Mouse (Mus musculus) ES-E14 (cell line): Measurements from ENCODE around the gene Gm10230. TPM values are rescaled to one million over a fixed set of nuclear protein-coding genes. Genes with fewer than 3 reads are reported as not detected.
"Not testable (repeated sequence)": the region's sequence is repeated elsewhere in the genome, so short reads cannot be mapped to it uniquely, and the experiment has no call there.

Source experiments
- DNase-seq: peaks from one replicate; pipeline ENCODE4 v3.0.0-alpha.2; 2013; ENCODE audit warnings: low read depth, low spot score
- H3K27ac ChIP-seq: 2 replicates; pipeline ENCODE4 v1.5.1; 2012; ENCODE audit warnings: low read depth, mild to moderate bottlenecking, low read length, moderate library complexity, mixed read lengths; ENCODE audit not compliant: poor library complexity, insufficient read depth, severe bottlenecking
- H3K36me3 ChIP-seq: 2 replicates; pipeline ENCODE4 v1.6.1; 2012; ENCODE audit warnings: mild to moderate bottlenecking, low read length, moderate library complexity, mixed read lengths; ENCODE audit not compliant: control insufficient read depth, poor library complexity, insufficient read depth, severe bottlenecking
- H3K4me1 ChIP-seq, 2 experiments: fragments of 150-350 bp in 1 of 2; sonication (generic) in 1 of 2; 2 replicates each; pipeline ENCODE4 v1.6.1; 2012; ENCODE audit warnings: low read length in 2 of 2, mild to moderate bottlenecking in 1 of 2, mixed read lengths in 1 of 2; ENCODE audit not compliant: control insufficient read depth in 2 of 2, insufficient read depth in 2 of 2, poor library complexity in 1 of 2
- H3K4me3 ChIP-seq, 2 experiments: fragments of 150-350 bp in 1 of 2; sonication (generic) in 1 of 2; 2 replicates each; pipeline ENCODE4 v1.5.1; 2012; ENCODE audit warnings: low read length in 2 of 2, low read depth in 1 of 2, mild to moderate bottlenecking in 1 of 2, mixed read lengths in 1 of 2; ENCODE audit not compliant: insufficient read depth in 1 of 2, poor library complexity in 1 of 2, severe bottlenecking in 1 of 2
- H3K9ac ChIP-seq: 2 replicates; pipeline ENCODE4 v1.6.1; 2012; ENCODE audit warnings: low read depth, mild to moderate bottlenecking, low read length, mixed read lengths; ENCODE audit not compliant: poor library complexity, insufficient read depth, severe bottlenecking
- H3K9me3 ChIP-seq: fragments of 150-350 bp; sonication (generic); 2 replicates; pipeline ENCODE4 v1.6.1; 2012; ENCODE audit warnings: low read depth, mild to moderate bottlenecking, low read length; ENCODE audit not compliant: control insufficient read depth, insufficient read depth
- in situ Hi-C, 2 experiments: fragments of 600-800 bp; cut with MboI; formaldehyde crosslinking; loops; one replicate each; pipeline ENCODE4 v1.15.1; 2025; ENCODE audit warnings: low sequenced_read_pairs in 2 of 2, inconsistent platforms in 1 of 2; ENCODE audit not compliant: unreplicated experiment in 2 of 2
- total RNA-seq: library from RNA; depleted of rRNA; stranded (reverse); fragments of 300-350 nt; gene quantifications from 2 replicates; pipeline ENCODE4 v1.2.3, GENCODE M21; 2012; rRNA removed

The Gm10230 gene
- total RNA-seq = not detected in 2 replicates

DNA sequence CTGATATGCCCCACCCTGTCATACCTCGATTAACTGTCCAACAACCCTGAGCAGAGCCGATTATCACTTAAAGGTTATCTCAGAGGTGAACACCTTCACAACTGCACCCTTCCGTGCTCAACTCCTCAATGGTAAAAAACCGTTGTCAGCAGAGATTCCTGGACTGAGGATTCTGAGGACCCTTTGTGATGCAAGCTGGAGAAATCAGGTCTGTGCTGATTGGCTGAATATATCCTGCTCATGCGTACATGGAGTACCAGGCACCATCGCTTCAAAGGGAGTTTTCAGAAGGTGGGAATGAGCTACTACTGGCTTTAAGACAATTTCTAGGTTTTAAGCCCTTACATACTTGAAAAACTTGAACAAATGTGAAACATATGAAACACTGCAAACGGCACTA is at the start of gene Gm10230:
TSS of gene Gm10230 (minus strand) at position 101 of the 400 bp plus-strand sequence.
- in situ Hi-C loops, H3K27ac ChIP-seq: not testable (repeated sequence)

More for the DNA sequence above, at the start of gene Gm10230:
- H3K36me3 ChIP-seq, H3K4me3 ChIP-seq, H3K4me1 ChIP-seq, H3K9ac ChIP-seq, DNase-seq, H3K9me3 ChIP-seq: not testable (repeated sequence)
